Mouse (Mus musculus): ENCODE results near the gene Anxa3. TPM values are rescaled to one million over a fixed set of nuclear protein-coding genes. Genes with fewer than 3 reads are reported as not detected.

Gene Anxa3
- total RNA-seq, 2 experiments from 2014 or later = 11.9 to 22.3 TPM

DNA sequence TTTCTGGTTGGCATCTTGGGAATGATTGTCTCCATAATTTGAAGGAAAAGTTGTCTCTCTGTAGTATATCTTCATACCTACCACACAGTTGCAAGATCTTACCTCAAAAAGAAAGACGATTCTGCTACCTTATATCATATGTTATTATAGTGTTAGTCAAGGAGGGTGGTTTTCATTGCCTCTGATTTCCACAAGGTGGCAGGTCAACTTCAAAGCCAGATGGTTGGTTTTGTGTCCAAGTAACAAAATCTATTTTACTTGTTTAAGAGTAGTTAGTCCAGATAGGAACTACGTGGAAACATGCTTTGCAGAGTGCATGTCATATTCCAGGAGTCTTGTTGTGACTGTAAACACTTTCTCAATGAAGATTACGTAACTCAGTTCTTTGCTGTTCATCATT lies 61.2 kb downstream of the Anxa3 start:
- DNase-seq = no peak
- peak; percentile 61 for TF ChIP-seq CTCF (IDR thresholded peaks at IDR 0.05)

GRCm38 (mm10) chr5:96859938-96860337 lies 66.8 kb downstream of the Anxa3 start:
- no peak for DNase-seq
- no peak overlapping the region for H3K27ac ChIP-seq
- intact Hi-C loops (cut with DNase I) = no loop called here
- no peak for TF ChIP-seq CTCF (IDR thresholded peaks at IDR 0.05)
- H3K4me3 ChIP-seq = no peak overlapping the region

More for the DNA sequence above, 61.2 kb downstream of the Anxa3 start:
- no peak overlapping the region for H3K27ac ChIP-seq
- intact Hi-C loops (cut with DNase I) = loop anchor here (1.0 kb wide), 1 partner anchor 201 kb away; no protein-coding TSS in a partner anchor
- H3K4me3 ChIP-seq = no peak overlapping the region

DNA sequence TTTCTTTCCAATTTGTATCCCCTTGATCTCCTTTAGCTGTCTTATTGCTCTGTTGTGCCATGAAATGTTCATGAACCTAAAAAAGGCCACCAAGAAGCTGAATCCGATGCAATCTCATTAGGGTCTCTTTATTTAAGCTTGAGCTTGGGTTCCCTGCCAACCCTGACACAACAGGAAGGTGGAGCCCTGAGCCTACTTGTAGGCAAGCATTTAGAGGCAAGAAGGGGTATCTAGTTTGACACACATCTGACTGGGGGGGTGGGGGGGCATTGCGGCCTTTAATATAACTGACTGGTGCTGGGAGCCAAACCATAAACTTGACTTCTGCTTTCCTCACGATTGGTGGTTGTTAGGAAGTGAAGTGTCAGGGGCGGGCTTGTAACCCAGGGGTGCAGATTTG lies 74.0 kb downstream of the Anxa3 start:
- TF ChIP-seq CTCF (IDR thresholded peaks at IDR 0.05) = no peak
- no peak for DNase-seq
- Histone ChIP-seq H3K27ac (no peak overlapping the region), H3K4me3 (no peak overlapping the region)
- intact Hi-C loops (cut with DNase I) = no loop called here

DNA sequence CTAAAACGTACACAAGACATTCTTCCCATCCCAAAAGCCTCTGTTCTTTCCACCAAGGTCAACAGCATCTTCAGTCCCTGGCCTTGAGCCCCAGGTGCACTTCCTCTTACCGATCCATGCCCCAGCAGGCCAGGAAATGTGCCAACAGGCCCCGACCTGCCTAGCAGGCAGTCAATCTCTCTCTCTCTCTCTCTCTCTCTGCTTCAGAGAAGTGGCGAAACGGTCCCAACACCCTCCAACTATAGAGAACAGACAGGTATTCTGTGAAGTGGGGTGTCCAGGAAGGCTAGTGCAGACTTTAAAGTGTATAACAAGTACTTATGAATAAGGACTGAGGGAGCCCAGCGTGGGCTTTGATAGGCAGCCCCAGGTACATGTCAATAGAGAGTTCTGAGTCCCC lies 75.8 kb downstream of the Anxa3 start:
- Histone ChIP-seq H3K4me3 (no peak overlapping the region), H3K27ac (no peak overlapping the region)
- intact Hi-C loops (cut with DNase I) = no loop called here
- DNase-seq = no peak
- no peak for TF ChIP-seq CTCF (IDR thresholded peaks at IDR 0.05)

DNA sequence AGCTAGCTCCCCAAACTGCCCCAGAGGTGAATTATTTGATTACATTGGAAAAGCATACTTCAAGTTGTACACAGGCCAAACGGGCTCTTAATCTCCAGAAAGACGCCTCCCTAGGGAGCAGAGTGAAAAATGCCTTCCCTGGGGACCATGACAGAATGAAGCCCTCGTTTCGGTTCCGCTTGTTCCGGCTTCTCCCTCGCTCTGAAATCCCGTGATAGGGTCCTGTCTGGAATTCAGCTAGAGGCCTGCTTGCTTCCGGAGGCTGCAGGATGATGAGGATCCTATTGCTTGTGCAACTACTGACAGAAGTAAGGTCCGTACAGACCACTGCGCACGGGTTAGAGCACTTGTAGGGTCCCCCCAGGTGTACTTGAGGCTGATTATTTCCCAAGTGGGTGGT lies 77.9 kb downstream of the Anxa3 start:
- no peak overlapping the region for H3K4me3 ChIP-seq
- H3K27ac ChIP-seq = no peak overlapping the region
- DNase-seq = no peak
- intact Hi-C loops (cut with DNase I) = no loop called here
- no peak for TF ChIP-seq CTCF (IDR thresholded peaks at IDR 0.05)

DNA sequence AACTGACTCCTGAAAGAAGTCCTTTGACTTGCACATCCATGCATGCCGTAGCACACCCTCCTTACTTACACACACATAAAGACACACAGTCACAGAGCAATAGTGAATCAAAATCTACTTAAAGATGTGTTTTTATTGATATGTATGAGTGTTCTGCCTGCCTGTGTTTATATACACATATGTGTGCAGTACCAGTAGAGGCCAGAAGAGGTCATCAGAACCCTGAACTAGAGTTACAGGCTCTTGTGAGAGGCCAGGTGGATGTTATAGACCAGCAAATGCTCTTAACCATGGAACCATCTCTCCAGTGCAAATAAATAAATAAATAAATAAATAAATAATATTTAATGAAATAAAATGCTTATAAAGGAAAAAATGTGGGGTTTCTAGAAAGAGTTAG lies 85.0 kb downstream of the Anxa3 start:
- Histone ChIP-seq H3K4me3 (no peak overlapping the region), H3K27ac (no peak overlapping the region)
- intact Hi-C loops (cut with DNase I) = loop anchor here (5.0 kb wide), 1 partner anchor 179 kb away; no protein-coding TSS in a partner anchor
- DNase-seq = no peak
- TF ChIP-seq CTCF (IDR thresholded peaks at IDR 0.05) = peak; percentile 58

DNA sequence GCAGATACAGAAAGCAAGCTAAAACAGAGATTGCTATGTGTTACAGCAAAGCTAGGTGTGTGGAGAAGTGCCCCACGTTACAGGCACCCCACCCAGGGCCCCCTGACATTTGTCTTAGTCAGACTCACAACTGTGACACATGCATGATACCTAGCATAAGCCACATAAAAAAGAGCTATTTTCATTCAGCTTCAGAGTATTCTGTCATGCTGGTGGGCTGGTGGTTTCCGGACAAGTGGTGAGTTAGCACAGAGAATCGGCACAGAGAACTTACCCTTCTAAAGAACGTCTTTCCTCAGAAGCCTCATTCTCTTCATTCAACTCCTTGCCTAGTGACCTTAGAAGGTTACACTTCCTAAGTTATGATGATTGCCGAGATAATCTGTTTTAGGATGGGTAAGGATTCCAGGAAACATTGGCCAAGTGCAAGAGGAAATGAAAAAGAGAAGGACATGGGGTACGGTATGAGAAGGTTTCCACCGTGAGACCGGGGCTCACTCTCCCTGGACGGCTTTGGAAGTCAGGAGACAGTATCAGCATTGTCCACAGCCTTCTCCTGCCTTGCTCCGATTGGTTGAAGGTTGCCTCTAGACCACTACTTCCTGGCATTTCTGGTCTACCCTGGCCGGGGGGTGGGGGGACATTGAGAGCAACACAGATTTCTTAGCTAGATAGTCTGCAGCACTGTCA lies 85.9 kb downstream of the Anxa3 start:
- intact Hi-C loops (cut with DNase I) = loop anchor here (5.0 kb wide), 1 partner anchor 178 kb away; no protein-coding TSS in a partner anchor
- DNase-seq = no peak
- Histone ChIP-seq H3K27ac (no peak overlapping the region), H3K4me3 (no peak overlapping the region)
- TF ChIP-seq CTCF (IDR thresholded peaks at IDR 0.05) = no peak

DNA sequence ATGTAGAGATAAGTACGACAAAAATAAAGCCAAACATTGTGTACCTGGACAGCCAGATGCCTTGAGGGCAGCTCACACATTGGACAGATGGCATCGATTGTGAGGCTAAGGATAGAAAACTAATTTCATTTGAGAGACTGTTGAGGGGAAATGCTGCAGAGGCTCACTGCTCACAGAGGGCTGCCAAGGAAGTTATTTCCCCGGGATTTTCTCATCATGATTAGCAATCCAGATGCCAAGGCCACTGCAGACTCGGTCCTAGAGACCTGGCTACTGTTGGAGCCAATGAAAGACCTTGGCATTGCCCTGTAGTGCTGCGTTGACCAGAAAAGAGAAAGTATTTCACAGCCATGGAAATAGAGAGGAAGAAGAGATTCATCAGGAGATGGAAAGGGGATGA lies 87.1 kb downstream of the Anxa3 start:
- no peak overlapping the region for H3K4me3 ChIP-seq
- no peak for TF ChIP-seq CTCF (IDR thresholded peaks at IDR 0.05)
- intact Hi-C loops (cut with DNase I) = no loop called here
- no peak overlapping the region for H3K27ac ChIP-seq
- no peak for DNase-seq

GRCm38 (mm10) chr5:96881118-96881517 lies 88.0 kb downstream of the Anxa3 start:
- intact Hi-C loops (cut with DNase I) = no loop called here
- H3K27ac ChIP-seq = no peak overlapping the region
- peak; percentile 53 for DNase-seq
- no peak for TF ChIP-seq CTCF (IDR thresholded peaks at IDR 0.05)
- H3K4me3 ChIP-seq = no peak overlapping the region

GRCm38 (mm10) chr5:96881613-96882012 lies 88.5 kb downstream of the Anxa3 start:
- no peak for DNase-seq
- H3K4me3 ChIP-seq = no peak overlapping the region
- intact Hi-C loops (cut with DNase I) = no loop called here
- no peak overlapping the region for H3K27ac ChIP-seq
- no peak for TF ChIP-seq CTCF (IDR thresholded peaks at IDR 0.05)

GRCm38 (mm10) chr5:96885202-96885601 lies 92.1 kb downstream of the Anxa3 start:
- no peak overlapping the region for H3K27ac ChIP-seq
- no peak for TF ChIP-seq CTCF (IDR thresholded peaks at IDR 0.05)
- H3K4me3 ChIP-seq = no peak overlapping the region
- intact Hi-C loops (cut with DNase I) = no loop called here
- no peak for DNase-seq

- no peak for TF ChIP-seq CTCF (IDR thresholded peaks at IDR 0.05)
- Histone ChIP-seq H3K27ac (no peak overlapping the region), H3K4me3 (no peak overlapping the region)
- DNase-seq = no peak
- intact Hi-C loops (cut with DNase I) = no loop called here
Measured at GRCm38 (mm10) chr5:96888396-96888795, 95.3 kb downstream of the Anxa3 start.

- intact Hi-C loops (cut with DNase I) = no loop called here
- TF ChIP-seq CTCF (IDR thresholded peaks at IDR 0.05) = no peak
- Histone ChIP-seq H3K27ac (no peak overlapping the region), H3K4me3 (no peak overlapping the region)
- no peak for DNase-seq
Measured at GRCm38 (mm10) chr5:96890367-96890766, 97.2 kb downstream of the Anxa3 start.

Other genes with a start within 250 kb of the Anxa3 start
- gene Bmp2k, start 204.3 kb downstream of the Anxa3 start, total RNA-seq (2021) = 10 to 100 TPM in 1 of 2 experiments, 1 to 10 TPM in 1; 9.6 to 12.9 TPM

All from gastrocnemius, adult 2 months (tissue).